Mouse (Mus musculus) forebrain, embryonic 14.5 days (tissue): ENCODE data around the gene Ifitm10. TPM values are rescaled to one million over a fixed set of nuclear protein-coding genes. Genes with fewer than 3 reads are reported as not detected.

Experiments
- ATAC-seq: fragments of 200-750 bp; cut with Nextera tagmentation; 2 replicates; pipeline ENCODE4 v1.8.0; 2017; ENCODE audit warnings: mild to moderate bottlenecking, moderate library complexity
- DNase-seq: peaks from one replicate; pipeline ENCODE4 v3.0.0-alpha.2; 2015; ENCODE audit warnings: low spot score
- H3K27ac ChIP-seq: fragments of 300-500 bp; sonication (generic); 2 replicates; pipeline ENCODE4 v1.5.1; 2014; ENCODE audit warnings: low read depth, mild to moderate bottlenecking, control low read depth, low read length, moderate library complexity
- H3K27me3 ChIP-seq: fragments of 300-500 bp; sonication (generic); replicated peaks from 2 replicates; pipeline ENCODE4 v1.6.1; 2014; ENCODE audit warnings: low read length, control low read depth, mixed read lengths; ENCODE audit not compliant: control insufficient read depth, insufficient read depth
- H3K36me3 ChIP-seq: fragments of 300-500 bp; sonication (generic); 2 replicates; pipeline ENCODE4 v1.6.1; 2014; ENCODE audit warnings: low read length, control low read depth; ENCODE audit not compliant: control insufficient read depth, insufficient read depth
- H3K4me1 ChIP-seq: fragments of 300-500 bp; sonication (generic); 2 replicates; pipeline ENCODE4 v1.6.1; 2014; ENCODE audit warnings: antibody characterized with exemption, low read length, control low read depth; ENCODE audit not compliant: control insufficient read depth, insufficient read depth
- H3K4me2 ChIP-seq: fragments of 300-500 bp; sonication (generic); 2 replicates; pipeline ENCODE4 v1.6.1; 2014; ENCODE audit warnings: mild to moderate bottlenecking, control low read depth, low read length
- H3K4me3 ChIP-seq: fragments of 300-500 bp; sonication (generic); 2 replicates; pipeline ENCODE4 v1.5.1; 2014; ENCODE audit warnings: low read depth, low read length, control low read depth
- H3K9ac ChIP-seq: fragments of 300-500 bp; sonication (generic); 2 replicates; pipeline ENCODE4 v1.6.1; 2014; ENCODE audit warnings: mild to moderate bottlenecking, low read length, control low read depth, moderate library complexity
- H3K9me3 ChIP-seq: fragments of 300-500 bp; sonication (generic); replicated peaks from 2 replicates; pipeline ENCODE4 v1.6.1; 2016; ENCODE audit warnings: low read length, control low read depth, mixed read lengths; ENCODE audit not compliant: control insufficient read depth
- WGBS: fragments of 180-500 bp; shearing (Covaris S2); extraction: QIAGEN DNeasy Blood & Tissue Kit; methylation state at CpG from one replicate; pipeline ENCODE4 v1.1.7; 2014; 5-methylcytosine and 5-hydroxymethylcytosine counted together
- polyA plus RNA-seq: library from polyadenylated mRNA; unstranded; fragments of >200 nt; fragmentation: Nextera tagmentation; extraction: Ambion mirVana; gene quantifications from 2 replicates; pipeline ENCODE4 v1.2.1, GENCODE M21; 2014

Ifitm10 gene
- polyA plus RNA-seq: 1.9 and 3.4 TPM in 2 replicates

DNA sequence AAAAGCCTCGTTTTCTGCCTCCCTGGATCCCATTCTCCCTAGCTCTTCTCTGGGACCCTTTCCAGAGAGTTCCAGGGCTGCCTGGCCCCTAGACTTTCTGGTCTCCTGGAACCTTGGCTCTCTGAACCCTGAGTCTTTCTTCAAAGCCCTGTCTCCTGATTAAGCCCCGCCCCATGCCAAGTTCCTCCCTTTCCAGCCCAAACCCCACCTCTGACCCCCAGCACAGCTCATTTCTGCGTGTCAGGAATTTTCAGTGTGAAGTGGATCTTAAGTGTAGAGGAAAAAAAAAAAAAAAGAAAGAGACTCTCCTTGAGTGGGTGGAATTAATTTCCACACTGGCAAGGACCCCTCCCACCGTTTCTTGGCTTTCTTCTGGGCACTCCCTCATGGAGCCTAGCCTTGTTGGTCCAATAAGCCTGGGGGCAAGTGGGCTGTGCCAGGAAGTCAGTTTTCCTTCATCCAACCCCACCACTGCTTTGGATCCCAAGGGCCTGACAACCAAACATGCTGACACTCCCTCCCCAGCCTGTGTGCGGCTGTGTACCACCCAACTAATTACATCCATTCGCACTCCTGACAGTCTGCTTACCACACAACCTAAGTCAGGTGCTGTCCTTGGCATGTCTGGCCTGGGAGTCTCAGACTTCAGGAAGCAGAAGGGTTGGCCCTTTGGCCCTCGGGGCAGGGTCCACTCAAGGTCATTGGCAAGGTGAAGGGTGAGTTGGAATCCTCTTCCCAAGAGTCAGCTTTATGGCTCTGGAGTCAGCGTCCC is at the start of gene Ifitm10:
TSS of gene Ifitm10 (minus strand) at position 113 of the 772 bp plus-strand sequence.
- H3K27me3 ChIP-seq: peaks cover 28% of the 10 kb centered on the region
- WGBS: 65% methylated on average over 8 of the region's 8 CpGs
- no peak within 1 kb of the TSS for H3K27ac ChIP-seq

GRCm38 (mm10) chr7:142421826-142422225 is 48.3 kb upstream of the Ifitm10 start:
- ATAC-seq (no peak), DNase-seq (no peak)
- Histone ChIP-seq H3K27ac (no peak overlapping the region), H3K9me3 (no peaks in the 10 kb centered on the region; the same call in 1 of the 2 replicates), H3K4me2 (no peak overlapping the region), H3K4me1 (no peaks in the 10 kb centered on the region), H3K36me3 (no peaks in the 10 kb centered on the region), H3K9ac (no peak overlapping the region), H3K27me3 (no peaks in the 10 kb centered on the region), H3K4me3 (no peak overlapping the region)
- WGBS: 72% methylated on average over 2 of the region's 2 CpGs

More for the DNA sequence above, at the start of gene Ifitm10:
- H3K4me2 ChIP-seq: no peak within 1 kb of the TSS
- peaks cover 31% of the 10 kb centered on the region for H3K36me3 ChIP-seq
- no peaks in the 10 kb centered on the region for H3K9me3 ChIP-seq
- H3K4me1 ChIP-seq: no peaks in the 10 kb centered on the region
- ATAC-seq (no peak), DNase-seq (no peak)
- no peak within 1 kb of the TSS for H3K4me3 ChIP-seq
- H3K9ac ChIP-seq: no peak within 1 kb of the TSS

DNA sequence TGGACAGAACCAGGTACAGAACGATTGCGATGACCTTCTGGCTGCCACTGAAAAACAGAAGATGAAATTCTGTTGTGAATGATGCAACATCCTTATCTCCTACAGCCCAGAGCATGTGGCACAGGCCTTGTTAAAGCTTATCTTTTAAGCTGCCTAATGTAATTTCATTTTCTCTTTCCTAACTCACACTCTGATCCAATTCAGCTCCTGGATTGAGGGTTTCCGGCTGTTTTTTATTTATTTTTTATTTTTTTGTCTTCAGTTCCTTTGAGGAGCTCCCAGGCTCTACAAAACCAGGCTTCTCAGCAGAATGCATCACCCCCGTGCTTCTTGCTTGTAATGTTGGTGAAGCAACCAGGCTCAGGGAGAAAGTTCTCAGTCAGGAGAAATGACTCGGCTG is 46.3 kb upstream of the Ifitm10 start:
- no peak overlapping the region for H3K9ac ChIP-seq
- ATAC-seq (no peak), DNase-seq (no peak)
- H3K27ac ChIP-seq: no peak overlapping the region
- no peaks in the 10 kb centered on the region; the same call in 1 of the 2 replicates for H3K9me3 ChIP-seq
- no peaks in the 10 kb centered on the region for H3K27me3 ChIP-seq
- no peak overlapping the region for H3K4me2 ChIP-seq
- H3K36me3 ChIP-seq: no peaks in the 10 kb centered on the region
- H3K4me3 ChIP-seq: no peak overlapping the region
- 81% methylated on average over 5 of the region's 5 CpGs for WGBS
- H3K4me1 ChIP-seq: no peaks in the 10 kb centered on the region

DNA sequence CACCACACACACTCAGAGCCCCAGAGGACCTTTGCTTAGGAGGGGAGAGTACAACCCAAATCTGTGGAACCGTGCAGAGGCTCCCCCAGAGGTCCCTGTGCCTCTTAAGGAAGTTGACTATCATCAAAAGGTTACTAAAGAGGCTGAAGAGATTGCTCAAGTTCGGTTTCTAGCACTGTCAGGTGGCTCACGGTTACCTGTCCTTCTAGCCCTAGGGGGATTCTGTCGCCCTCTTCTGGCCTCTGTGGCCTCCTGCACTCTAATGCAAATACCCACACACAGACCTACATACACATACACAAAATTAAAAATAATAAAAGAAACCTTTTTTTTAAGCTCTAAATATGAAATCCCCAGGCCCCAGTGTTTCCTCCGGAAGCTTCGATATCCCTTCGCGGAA is 45.1 kb upstream of the Ifitm10 start:
- WGBS: 92% methylated on average over 8 of the region's 8 CpGs
- no peaks in the 10 kb centered on the region for H3K36me3 ChIP-seq
- ATAC-seq: no peak
- no peaks in the 10 kb centered on the region for H3K4me1 ChIP-seq
- H3K4me3 ChIP-seq: no peak overlapping the region
- H3K27me3 ChIP-seq: no peaks in the 10 kb centered on the region
- H3K4me2 ChIP-seq: no peak overlapping the region
- no peak for DNase-seq
- H3K9ac ChIP-seq: no peak overlapping the region
- no peak overlapping the region for H3K27ac ChIP-seq
- no peaks in the 10 kb centered on the region; the same call in 1 of the 2 replicates for H3K9me3 ChIP-seq

GRCm38 (mm10) chr7:142418027-142418426 is 44.5 kb upstream of the Ifitm10 start:
- H3K9ac ChIP-seq: no peak overlapping the region
- no peaks in the 10 kb centered on the region for H3K27me3 ChIP-seq
- no peaks in the 10 kb centered on the region; the same call in 1 of the 2 replicates for H3K9me3 ChIP-seq
- no peaks in the 10 kb centered on the region for H3K36me3 ChIP-seq
- ATAC-seq: no peak
- no peaks in the 10 kb centered on the region for H3K4me1 ChIP-seq
- no peak overlapping the region for H3K4me3 ChIP-seq
- H3K27ac ChIP-seq: no peak overlapping the region
- 89% methylated on average over 2 of the region's 2 CpGs for WGBS
- no peak for DNase-seq
- no peak overlapping the region for H3K4me2 ChIP-seq

DNA sequence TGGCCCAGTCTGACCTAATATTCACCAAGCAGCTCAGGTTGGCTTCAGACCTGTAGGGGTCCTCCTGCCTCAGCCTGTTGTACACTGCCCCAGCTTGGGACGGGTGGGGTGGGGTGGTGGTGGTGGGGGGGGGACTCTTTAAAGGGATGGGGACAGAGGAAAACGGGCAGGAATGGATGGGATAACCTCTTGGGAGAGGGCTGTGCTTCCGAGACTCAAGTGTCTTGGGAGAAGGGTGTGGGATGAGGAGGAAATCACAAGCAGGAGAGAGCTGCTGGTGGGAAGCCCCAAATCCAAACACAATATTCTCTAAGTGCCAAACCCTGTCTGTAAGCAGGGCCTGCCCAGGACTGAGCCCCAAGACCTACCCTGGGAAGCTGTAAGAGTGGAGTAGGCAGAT is 42.7 kb upstream of the Ifitm10 start:
- WGBS: 79% methylated on average over 3 of the region's 3 CpGs
- no peak overlapping the region for H3K9ac ChIP-seq
- no peak overlapping the region for H3K4me2 ChIP-seq
- H3K36me3 ChIP-seq: no peaks in the 10 kb centered on the region
- no peaks in the 10 kb centered on the region for H3K27me3 ChIP-seq
- H3K9me3 ChIP-seq: no peaks in the 10 kb centered on the region; the same call in 1 of the 2 replicates
- H3K4me3 ChIP-seq: no peak overlapping the region
- H3K4me1 ChIP-seq: no peaks in the 10 kb centered on the region
- H3K27ac ChIP-seq: no peak overlapping the region
- ATAC-seq: no peak
- no peak for DNase-seq

DNA sequence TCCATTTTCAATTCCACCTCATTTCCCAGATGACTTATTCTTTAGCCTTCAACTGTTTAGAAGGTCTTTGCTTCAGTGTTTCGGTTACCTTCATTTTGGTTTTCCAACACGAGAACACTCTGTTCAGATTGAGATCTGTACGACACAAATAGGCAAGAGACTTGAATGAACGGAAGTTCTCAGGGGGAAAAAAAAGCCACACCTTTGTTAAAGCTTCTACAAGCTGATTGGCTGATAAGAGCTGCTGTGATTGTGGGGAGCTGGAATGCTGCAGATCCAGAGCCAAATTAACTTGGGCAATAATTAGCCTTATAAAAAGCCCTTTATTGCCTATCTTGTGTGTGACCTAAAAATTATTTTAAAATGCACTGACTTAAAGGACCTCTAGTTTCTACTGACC is 41.8 kb upstream of the Ifitm10 start:
- no peak overlapping the region for H3K4me2 ChIP-seq
- H3K4me1 ChIP-seq: no peaks in the 10 kb centered on the region
- no peak overlapping the region for H3K9ac ChIP-seq
- H3K4me3 ChIP-seq: no peak overlapping the region
- DNase-seq (no peak), ATAC-seq (no peak)
- H3K27ac ChIP-seq: no peak overlapping the region
- no peaks in the 10 kb centered on the region for H3K27me3 ChIP-seq
- no peaks in the 10 kb centered on the region; the same call in 1 of the 2 replicates for H3K9me3 ChIP-seq
- 39% methylated on average over 4 of the region's 4 CpGs for WGBS
- H3K36me3 ChIP-seq: no peaks in the 10 kb centered on the region

DNA sequence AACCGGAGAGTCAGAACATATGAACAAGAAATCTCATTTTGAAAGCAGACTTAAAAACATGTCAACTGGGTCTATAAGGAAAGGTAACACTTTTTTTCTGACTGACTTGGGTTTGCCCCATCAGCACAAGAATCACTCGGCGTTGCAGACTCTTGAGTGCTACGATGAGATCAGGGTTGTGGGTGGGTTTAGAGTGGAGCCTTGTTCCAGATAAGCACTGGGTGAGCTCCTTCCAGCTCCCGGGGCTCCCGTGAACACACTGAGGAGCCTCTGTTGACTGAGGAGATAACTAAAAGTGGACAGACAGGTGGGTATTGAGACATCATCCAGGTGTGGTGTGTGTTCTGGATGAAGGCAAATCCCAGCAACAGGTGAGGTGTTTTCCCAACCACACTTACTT is 39.7 kb upstream of the Ifitm10 start:
- Histone ChIP-seq H3K36me3 (no peaks in the 10 kb centered on the region), H3K4me1 (no peaks in the 10 kb centered on the region), H3K4me2 (no peak overlapping the region), H3K27me3 (no peaks in the 10 kb centered on the region), H3K9ac (no peak overlapping the region), H3K9me3 (no peaks in the 10 kb centered on the region; the same call in 1 of the 2 replicates), H3K4me3 (no peak overlapping the region), H3K27ac (no peak overlapping the region)
- ATAC-seq (no peak), DNase-seq (no peak)
- WGBS: 93% methylated on average over 6 of the region's 6 CpGs

DNA sequence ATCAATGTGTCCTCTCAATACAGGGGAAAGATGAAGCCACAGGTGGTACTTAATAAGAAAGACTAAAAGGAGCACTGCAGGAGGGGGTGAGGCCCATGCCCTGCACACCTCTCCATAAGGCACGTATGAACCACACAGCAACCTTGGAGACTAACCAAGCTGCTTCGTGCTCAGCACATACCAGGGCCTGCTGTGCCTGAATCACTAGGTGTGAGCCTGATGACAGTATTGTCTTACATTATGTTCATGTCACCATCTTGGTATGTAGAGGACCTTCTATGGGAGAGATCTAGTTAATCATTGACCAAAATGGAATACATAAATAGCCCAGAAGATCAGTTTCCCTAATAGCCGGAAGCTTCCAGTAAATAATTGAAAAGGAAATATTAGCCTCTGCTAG is 36.0 kb upstream of the Ifitm10 start:
- Histone ChIP-seq H3K27ac (no peak overlapping the region), H3K4me1 (no peaks in the 10 kb centered on the region), H3K27me3 (no peaks in the 10 kb centered on the region), H3K9ac (no peak overlapping the region), H3K36me3 (no peaks in the 10 kb centered on the region), H3K4me2 (no peak overlapping the region), H3K4me3 (no peak overlapping the region), H3K9me3 (no peaks in the 10 kb centered on the region)
- DNase-seq: no peak
- 82% methylated on average over 3 of the region's 3 CpGs for WGBS
- ATAC-seq: no peak
